Mouse (Mus musculus): ENCODE measurements around the gene Dtl.

- TF ChIP-seq GATA1 (IDR thresholded peaks at IDR 0.05; ENCODE audit: low read length) (no peak), TAL1 (IDR thresholded peaks at IDR 0.05; ENCODE audit: low read length) (no peak)
These were observed 42.9 kb upstream of the Dtl start for GRCm38 (mm10) chr1:191618067-191618766.

All from erythroblast, embryonic 14.5 days (primary cell).